Mouse (Mus musculus) megakaryocyte, adult 5-6 weeks (primary cell): Measurements from ENCODE around the gene Olfr1000. TPM values are rescaled to one million over a fixed set of nuclear protein-coding genes. Genes with fewer than 3 reads are reported as not detected.
"Not testable (repeated sequence)": the region's sequence is repeated elsewhere in the genome, so short reads cannot be mapped to it uniquely, and the experiment has no call there.

ENCODE experiments used
- ATAC-seq: 2 replicates; pipeline ENCODE4 v1.8.0; 2016; ENCODE audit warnings: mild to moderate bottlenecking, inconsistent platforms; ENCODE audit not compliant: poor library complexity, severe bottlenecking
- total RNA-seq, 2 experiments: library from RNA; stranded (forward) in 1 of 2; stranded (reverse) in 1 of 2; fragments of 153-499, 151-499 nt in 1 of 2; fragments of 221-1000, 200-1000 nt in 1 of 2; gene quantifications; 2 replicates each; pipeline versions ENCODE4 v1.2.3 to v1.2.4; 2015 to 2017

Olfr1000 gene
- total RNA-seq (2015) = not detected in 2 replicates
- not detected in 2 replicates for total RNA-seq (2017)

- ATAC-seq = no peak
Observed at GRCm38 (mm10) chr2:85611803-85612202, at the start of gene Olfr1000. Gene Olfr1000 (minus strand): TSS chr2:85611903.

GRCm38 (mm10) chr2:85650604-85651003 is 38.9 kb upstream of the Olfr1000 start, which contains the start of gene Olfr1002:
Gene Olfr1002 (minus strand): TSS chr2:85650704.
- ATAC-seq = no peak

GRCm38 (mm10) chr2:85588648-85589047 is 23.1 kb downstream of the Olfr1000 start, which contains the start of gene Olfr998:
Gene Olfr998 (plus strand): TSS chr2:85588948.
- ATAC-seq = not testable (repeated sequence)

- ATAC-seq = no peak
Observed at GRCm38 (mm10) chr2:85578915-85579314, 32.8 kb downstream of the Olfr1000 start, which contains the start of gene Olfr996. Gene Olfr996 (plus strand): TSS chr2:85579215.

GRCm38 (mm10) chr2:85561187-85561586 is 50.5 kb downstream of the Olfr1000 start:
- ATAC-seq = peak; percentile 72

- no peak for ATAC-seq
Observed at GRCm38 (mm10) chr2:85560226-85560625, 51.5 kb downstream of the Olfr1000 start.

Other genes with a start within 250 kb of the Olfr1000 start
- gene Olfr988, start 248.7 kb downstream of the Olfr1000 start, total RNA-seq (2015) = not detected in 2 replicates
- not detected in 2 replicates for gene Olfr988, start 248.7 kb downstream of the Olfr1000 start, total RNA-seq (2017)
- gene Olfr992, start 202.4 kb downstream of the Olfr1000 start, total RNA-seq (2015) = not detected in 2 replicates
- not detected in 2 replicates for gene Olfr992, start 202.4 kb downstream of the Olfr1000 start, total RNA-seq (2017)
- not detected in 2 replicates for gene Olfr993, start 197.0 kb downstream of the Olfr1000 start, total RNA-seq (2015)
- gene Olfr993, start 197.0 kb downstream of the Olfr1000 start, total RNA-seq (2017) = not detected in 2 replicates
- gene Olfr994, start 175.5 kb downstream of the Olfr1000 start, total RNA-seq (2015) = not detected in 2 replicates
- not detected in 2 replicates for gene Olfr994, start 175.5 kb downstream of the Olfr1000 start, total RNA-seq (2017)
- not detected in 2 replicates for gene Olfr995, start 168.3 kb downstream of the Olfr1000 start, total RNA-seq (2015)
- not detected in 2 replicates for gene Olfr995, start 168.3 kb downstream of the Olfr1000 start, total RNA-seq (2017)
- gene 4833423E24Rik, start 92.9 kb downstream of the Olfr1000 start, total RNA-seq (2015) = not detected in 2 replicates
- not detected in 2 replicates for gene 4833423E24Rik, start 92.9 kb downstream of the Olfr1000 start, total RNA-seq (2017)
- not detected in 2 replicates for gene Olfr996, start 32.7 kb downstream of the Olfr1000 start, total RNA-seq (2015)
- gene Olfr996, start 32.7 kb downstream of the Olfr1000 start, total RNA-seq (2017) = not detected in 2 replicates
- gene Olfr998, start 23.0 kb downstream of the Olfr1000 start, total RNA-seq (2015) = not detected in 2 replicates
- not detected in 2 replicates for gene Olfr998, start 23.0 kb downstream of the Olfr1000 start, total RNA-seq (2017)
- gene Olfr1002, start 38.8 kb upstream of the Olfr1000 start, total RNA-seq (2015) = not detected in 2 replicates
- gene Olfr1002, start 38.8 kb upstream of the Olfr1000 start, total RNA-seq (2017) = not detected in 2 replicates
- not detected in 2 replicates for gene Olfr154, start 52.6 kb upstream of the Olfr1000 start, total RNA-seq (2015)
- gene Olfr154, start 52.6 kb upstream of the Olfr1000 start, total RNA-seq (2017) = not detected in 2 replicates
- gene Olfr1006, start 66.9 kb upstream of the Olfr1000 start, total RNA-seq (2015) = not detected in 2 replicates
- gene Olfr1006, start 66.9 kb upstream of the Olfr1000 start, total RNA-seq (2017) = not detected in 2 replicates
- gene Olfr1008, start 77.5 kb upstream of the Olfr1000 start, total RNA-seq (2015) = not detected in 2 replicates
- not detected in 2 replicates for gene Olfr1008, start 77.5 kb upstream of the Olfr1000 start, total RNA-seq (2017)
- not detected in 2 replicates for gene Olfr1009, start 103.5 kb upstream of the Olfr1000 start, total RNA-seq (2015)
- not detected in 2 replicates for gene Olfr1009, start 103.5 kb upstream of the Olfr1000 start, total RNA-seq (2017)
- not detected in 2 replicates for gene Olfr1012, start 150.9 kb upstream of the Olfr1000 start, total RNA-seq (2015)
- gene Olfr1012, start 150.9 kb upstream of the Olfr1000 start, total RNA-seq (2017) = not detected in 2 replicates
- not detected in 2 replicates for gene Olfr1013, start 155.2 kb upstream of the Olfr1000 start, total RNA-seq (2015)
- not detected in 2 replicates for gene Olfr1013, start 155.2 kb upstream of the Olfr1000 start, total RNA-seq (2017)
- not detected in 2 replicates for gene Olfr1014, start 160.8 kb upstream of the Olfr1000 start, total RNA-seq (2015)
- gene Olfr1014, start 160.8 kb upstream of the Olfr1000 start, total RNA-seq (2017) = not detected in 2 replicates
- not detected in 2 replicates for gene Olfr1015, start 170.1 kb upstream of the Olfr1000 start, total RNA-seq (2015)
- gene Olfr1015, start 170.1 kb upstream of the Olfr1000 start, total RNA-seq (2017) = not detected in 2 replicates
- not detected in 2 replicates for gene Olfr1016, start 190.6 kb upstream of the Olfr1000 start, total RNA-seq (2015)
- gene Olfr1016, start 190.6 kb upstream of the Olfr1000 start, total RNA-seq (2017) = not detected in 2 replicates
- gene Olfr1018, start 206.6 kb upstream of the Olfr1000 start, total RNA-seq (2015) = not detected in 2 replicates
- not detected in 2 replicates for gene Olfr1018, start 206.6 kb upstream of the Olfr1000 start, total RNA-seq (2017)
- gene Olfr1019, start 233.6 kb upstream of the Olfr1000 start, total RNA-seq (2015) = not detected in 2 replicates
- not detected in 2 replicates for gene Olfr1019, start 233.6 kb upstream of the Olfr1000 start, total RNA-seq (2017)
- gene Olfr1020, start 235.1 kb upstream of the Olfr1000 start, total RNA-seq (2015) = not detected in 2 replicates
- gene Olfr1020, start 235.1 kb upstream of the Olfr1000 start, total RNA-seq (2017) = not detected in 2 replicates